Mouse (Mus musculus) CH12F3 (cell line): ENCODE data around the gene Zcchc17.

ENCODE experiments used
- in situ Hi-C: fragments of 300-500 bp; cut with MboI; formaldehyde crosslinking; loops from 2 replicates; pipeline ENCODE4 v1.14.3; 2020; ENCODE audit warnings: low sequenced_read_pairs

Gene Zcchc17

DNA sequence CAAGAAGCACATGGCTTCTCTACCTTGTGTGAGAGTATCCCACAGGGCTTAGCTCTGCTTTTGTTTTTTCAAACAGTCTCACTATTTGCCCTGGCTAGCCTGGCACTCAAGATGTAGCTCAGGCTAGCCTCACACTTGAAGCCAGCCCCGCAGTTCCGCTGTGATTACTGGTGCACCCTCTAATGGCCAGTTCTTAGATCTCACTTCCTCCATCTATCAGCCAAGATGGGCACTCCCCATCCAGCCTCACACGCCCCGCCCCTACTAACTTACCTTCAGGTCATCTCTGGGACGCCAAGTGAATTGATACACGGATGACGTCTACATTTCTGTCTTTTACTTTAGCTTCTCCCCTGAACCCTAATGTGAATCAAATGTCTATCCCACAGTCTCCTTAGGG lies 40.2 kb downstream of the Zcchc17 start:
- in situ Hi-C loops = no loop called here

DNA sequence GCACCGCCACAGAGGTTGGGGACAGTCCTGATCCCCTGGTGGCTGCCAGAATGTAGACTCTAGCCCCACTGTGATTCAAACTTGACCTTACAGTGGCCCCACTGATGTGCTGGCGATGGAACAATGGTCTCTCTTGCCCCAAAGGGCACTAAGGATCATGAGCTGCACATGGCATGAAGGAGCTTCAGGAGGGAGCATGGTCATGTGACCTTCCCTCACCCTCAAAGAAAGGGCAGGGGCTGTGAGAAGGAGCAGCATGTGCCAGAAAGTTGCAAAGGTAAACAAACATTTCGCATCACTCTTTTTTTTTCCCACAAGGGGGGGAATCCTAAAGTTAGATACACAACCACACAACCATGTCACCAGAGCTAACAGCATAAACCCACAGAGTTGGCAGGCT lies 41.6 kb downstream of the Zcchc17 start:
- in situ Hi-C loops = no loop called here

DNA sequence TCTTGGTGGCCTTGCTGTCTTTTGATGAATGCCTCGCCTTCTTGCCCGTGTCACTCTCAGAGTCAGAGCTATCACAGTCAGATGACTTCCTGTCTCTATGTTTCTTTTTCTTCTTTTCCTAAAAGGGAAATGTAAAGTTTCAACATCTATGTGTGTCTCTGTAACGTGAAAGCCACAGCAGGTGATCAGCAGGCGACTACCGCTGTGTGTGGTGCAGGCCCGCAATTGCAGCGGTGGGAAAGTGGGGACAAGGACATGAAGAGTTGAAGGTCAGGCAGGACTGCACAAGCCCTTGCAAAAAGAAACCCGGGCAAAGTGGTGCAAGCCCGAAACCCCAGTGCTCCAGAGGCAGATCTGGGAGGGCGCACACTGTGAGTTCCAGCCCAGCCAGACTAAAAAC lies 43.1 kb downstream of the Zcchc17 start:
- in situ Hi-C loops = no loop called here

DNA sequence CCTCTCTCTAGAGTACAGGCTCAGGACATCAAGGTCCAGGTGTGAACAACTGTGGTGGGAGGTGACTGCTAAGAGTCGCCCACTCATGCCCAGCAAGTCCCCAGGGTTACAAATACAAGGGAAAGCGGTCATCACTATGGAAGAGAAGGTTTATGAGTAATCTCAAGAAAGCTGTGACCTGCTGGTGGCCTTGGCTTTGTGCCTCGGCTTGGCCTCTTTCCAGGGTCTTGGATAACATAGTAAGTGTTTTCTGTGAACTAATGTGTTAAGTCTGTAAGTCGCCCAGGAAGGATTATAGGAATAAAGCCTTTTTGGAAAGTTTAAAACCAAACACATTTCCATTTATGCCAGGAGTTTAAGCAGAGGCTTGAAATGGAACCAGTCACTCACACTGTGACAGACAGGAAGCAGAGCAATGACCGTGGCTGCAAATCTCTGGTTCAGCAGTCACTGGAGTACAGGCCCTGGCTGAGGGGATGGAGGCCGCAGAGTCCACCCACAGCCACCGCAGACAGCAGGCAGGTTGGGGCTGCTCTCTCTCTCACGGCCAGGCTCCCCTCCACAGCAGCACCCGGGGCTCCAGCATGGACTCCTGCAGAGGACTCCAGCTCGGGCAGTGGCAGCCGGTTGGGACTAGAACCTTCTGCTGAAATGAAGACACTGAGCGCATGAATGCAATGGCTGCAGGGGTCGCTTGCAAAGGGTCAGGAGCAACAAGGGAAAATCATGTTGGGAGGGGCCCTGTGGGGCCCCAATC lies 43.8 kb downstream of the Zcchc17 start:
- in situ Hi-C loops = no loop called here

DNA sequence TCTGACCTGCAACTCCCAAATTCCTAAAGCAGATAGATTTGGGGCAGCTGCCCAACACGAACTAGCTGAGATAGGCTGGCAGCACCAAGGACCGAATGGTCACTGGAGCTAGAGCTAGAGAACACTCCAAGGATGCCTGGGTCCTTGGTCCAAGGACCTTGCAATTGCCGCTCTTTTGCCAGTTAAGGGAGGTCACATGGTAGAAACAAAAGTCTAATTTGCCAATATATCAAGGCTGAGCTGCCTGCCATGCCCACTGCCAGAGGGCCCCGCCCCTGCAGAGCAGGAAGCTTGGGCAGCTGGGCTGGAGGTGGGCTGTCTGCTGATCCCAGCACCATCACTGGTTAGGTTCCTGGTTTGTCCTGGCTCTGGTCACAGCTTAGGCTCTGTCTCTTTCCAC lies 46.2 kb downstream of the Zcchc17 start:
- in situ Hi-C loops = no loop called here

DNA sequence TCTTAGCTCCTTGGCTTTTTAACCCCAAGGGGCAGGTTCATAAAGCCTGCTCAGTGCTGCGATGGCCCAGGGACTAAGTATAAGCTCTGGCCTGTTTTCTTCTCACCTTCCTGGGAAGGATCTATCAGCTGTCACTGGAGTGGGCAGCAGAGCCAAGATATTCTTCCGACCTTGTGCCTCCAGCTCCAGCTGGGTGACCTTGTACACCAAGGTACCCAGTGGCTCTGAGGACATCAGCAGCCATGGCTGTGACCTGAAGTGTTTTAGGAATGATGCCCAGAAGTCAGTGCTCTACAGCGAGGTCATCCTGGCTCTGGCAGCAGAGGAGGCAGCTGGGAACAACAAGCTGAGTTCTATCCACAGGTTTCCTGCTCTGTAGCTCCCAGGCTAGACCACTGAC lies 47.2 kb downstream of the Zcchc17 start:
- in situ Hi-C loops = no loop called here

DNA sequence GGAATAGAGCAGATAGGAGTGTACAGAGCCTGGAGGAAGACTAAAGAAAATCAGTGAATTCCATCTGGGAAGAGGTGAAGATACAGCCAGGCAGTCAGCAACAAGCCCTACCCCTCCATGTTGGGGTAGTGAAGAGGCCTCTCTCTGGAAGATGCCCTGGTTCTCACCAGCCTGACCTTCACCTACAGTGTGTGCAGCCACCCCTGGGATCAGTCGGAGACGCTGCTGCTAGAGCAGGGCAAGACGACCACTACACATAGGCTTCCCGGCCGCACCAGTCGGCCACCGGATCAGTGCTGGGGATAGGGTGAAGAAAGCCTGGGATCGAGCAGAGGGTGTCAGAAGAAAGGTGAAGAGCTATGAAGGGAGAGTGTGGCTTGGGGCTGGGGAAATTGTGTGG lies 50.5 kb downstream of the Zcchc17 start:
- in situ Hi-C loops = no loop called here

DNA sequence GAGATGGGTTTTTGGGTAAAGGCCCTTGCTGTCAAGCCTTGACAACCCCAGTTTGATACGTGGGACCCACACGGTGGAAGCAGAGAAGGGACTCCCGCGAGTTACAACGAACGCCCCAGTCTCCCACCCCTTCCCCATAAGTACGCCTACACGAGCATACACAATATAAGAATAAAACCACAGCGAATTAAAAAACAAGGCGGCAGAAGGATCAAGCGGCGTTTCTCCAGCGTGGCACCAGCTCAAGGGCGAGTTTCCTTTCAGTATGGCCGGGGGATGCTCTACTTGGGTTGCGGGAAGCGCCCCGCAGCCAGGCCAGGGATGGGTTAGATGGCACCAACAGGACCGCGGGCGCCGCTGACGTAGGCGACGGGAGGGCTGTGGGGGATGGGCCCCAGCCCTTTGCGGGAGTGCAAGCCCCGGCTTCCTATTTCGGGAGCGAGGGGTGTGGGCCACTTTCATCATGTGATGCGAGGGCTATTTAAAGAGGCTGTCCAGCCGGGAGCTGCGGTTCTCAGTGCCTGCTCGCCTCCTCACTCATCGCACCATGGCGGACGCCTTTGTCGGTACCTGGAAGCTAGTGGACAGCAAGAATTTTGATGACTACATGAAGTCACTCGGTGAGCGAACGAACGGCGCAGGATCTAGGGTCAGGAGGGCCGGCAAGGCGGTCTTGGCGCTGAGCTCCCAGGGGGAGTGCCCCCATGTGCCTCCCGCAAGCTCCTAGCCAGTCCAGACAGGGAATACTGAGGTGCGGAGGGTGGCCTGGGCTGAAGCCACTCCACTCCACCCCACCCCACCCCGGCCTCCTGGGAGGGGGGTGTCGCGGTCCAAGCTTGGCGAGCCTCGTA lies 51.3 kb downstream of the Zcchc17 start, which contains the start of the genes Fabp3 and Gm10570:
Gene Fabp3 (plus strand): TSS at position 365 of the 851 bp plus-strand sequence.
Gene Gm10570 (minus strand): TSS at position 444 of the 851 bp plus-strand sequence.
- in situ Hi-C loops = no loop called here

DNA sequence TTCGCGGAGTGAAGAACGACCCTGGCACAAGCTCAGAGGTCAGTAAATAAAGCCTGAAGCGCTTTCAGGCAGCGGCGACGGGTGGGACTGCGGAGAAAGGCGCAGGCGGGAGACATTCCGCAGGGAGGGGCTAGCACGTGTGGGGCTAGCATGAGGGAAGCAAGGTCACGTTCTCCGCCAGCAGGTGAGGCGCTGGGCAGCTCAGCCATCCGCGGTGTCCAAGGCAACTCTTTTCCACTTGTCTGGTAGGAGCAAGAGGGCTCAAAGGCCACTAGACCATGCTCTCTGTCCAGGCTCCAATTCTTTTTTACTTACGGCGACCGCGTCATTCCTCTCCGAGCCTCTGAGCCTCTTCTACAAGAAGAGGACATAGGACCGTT lies 51.9 kb downstream of the Zcchc17 start:
- in situ Hi-C loops = no loop called here

DNA sequence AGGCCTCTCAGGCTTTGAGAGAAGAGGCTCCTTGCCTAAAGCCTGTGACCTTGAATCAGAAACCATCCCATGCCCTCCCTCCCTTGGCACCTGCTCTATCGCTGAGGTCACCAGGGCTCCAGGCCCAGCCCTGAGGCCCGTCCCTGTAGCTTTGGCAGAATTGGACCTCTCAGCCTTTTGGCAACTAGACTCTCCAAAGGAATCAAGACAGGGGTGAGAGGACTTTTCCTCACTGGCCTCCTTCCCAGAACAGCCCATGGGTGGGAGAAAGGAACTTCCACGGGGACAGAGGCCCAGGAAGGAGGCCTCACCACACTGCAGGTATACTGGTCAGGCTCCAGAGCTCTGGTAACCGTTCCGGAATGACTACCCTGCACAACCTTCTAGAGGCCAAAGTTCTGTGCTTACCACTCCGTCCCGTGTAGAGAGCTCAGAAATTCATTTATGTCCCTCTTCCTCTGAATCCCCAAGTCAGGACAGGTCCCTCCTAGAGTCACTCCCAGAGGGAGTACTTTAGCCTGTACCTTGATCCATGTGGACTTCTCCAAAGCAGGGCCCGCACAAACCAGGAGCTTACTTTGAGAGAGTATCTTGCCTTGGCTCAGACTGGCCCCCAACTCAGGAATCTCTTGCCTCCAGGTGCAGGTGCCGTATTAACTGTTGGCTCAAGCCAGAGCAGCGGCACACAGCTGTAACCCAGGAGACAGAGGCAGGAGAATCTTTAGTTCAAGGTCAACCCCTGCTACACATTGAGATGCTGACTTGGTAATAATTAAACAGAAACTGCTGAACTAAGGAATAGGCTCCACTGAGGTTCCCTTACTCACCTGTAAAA lies 52.7 kb downstream of the Zcchc17 start:
- in situ Hi-C loops = no loop called here

DNA sequence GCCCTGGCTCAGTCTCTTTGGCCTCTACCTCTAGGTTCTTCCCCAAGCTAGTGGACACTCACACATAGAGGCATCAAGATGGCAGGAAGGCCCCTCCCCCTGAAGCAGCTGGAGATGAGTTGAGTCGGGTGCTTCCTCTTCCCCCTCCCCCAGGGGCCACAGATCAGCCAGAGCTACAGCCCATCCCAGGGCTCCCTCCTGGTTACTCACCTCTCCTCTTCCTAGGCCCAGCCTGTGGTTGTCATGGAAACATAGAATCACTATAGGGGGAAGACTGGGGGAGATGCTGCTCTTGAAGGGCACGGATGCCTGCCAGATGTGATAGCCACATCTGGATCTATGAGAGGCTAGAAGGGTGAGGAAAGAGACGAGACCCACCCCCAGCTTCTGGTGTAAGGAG lies 55.0 kb downstream of the Zcchc17 start:
- in situ Hi-C loops = no loop called here

DNA sequence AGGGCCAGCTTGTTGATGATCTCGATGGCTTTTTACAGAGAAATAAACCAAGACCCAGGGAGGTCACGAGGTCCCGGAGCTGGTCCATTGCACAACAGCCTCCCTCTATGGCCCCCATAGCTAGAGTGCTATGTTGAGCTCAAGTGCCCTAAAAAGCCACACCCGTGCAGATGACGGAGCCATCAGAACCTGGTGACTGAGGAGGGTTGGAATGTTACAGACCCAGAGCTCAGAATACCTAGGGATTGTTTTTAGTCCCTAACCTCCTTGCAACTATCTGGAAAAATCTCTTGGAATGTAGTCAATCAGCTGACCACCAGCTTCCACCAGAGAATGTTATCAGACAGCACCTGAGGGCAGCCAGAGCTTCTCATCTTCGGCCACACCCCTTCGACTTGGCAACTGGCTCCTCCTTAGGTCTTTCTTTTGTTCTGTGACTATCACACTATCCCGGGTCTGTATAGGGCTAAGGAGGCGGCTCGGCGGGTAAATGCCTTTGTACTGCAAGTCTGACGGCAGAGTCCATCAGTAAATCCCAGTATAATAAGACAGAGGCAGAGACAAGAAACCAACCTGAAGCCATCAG lies 57.4 kb downstream of the Zcchc17 start:
- in situ Hi-C loops = no loop called here

DNA sequence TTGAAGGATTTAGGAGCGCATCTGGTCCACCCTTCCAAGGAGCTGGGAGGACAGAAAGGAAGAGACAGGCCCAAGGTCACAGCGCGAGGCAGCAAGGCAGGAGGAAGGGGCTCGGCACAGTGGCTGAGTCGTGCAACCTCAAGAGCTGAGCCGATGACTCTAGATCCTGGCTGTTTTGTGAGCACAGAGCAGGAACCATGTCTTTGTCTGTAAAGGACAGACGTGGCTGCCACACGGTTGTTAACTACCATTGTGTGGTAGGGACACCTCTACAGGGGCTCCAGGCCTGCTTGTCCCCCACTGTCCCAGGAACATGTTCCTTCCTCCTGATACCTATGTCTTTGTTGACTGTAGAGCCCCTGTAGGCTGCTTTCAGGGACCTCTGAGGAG lies 60.1 kb downstream of the Zcchc17 start:
- in situ Hi-C loops = no loop called here

DNA sequence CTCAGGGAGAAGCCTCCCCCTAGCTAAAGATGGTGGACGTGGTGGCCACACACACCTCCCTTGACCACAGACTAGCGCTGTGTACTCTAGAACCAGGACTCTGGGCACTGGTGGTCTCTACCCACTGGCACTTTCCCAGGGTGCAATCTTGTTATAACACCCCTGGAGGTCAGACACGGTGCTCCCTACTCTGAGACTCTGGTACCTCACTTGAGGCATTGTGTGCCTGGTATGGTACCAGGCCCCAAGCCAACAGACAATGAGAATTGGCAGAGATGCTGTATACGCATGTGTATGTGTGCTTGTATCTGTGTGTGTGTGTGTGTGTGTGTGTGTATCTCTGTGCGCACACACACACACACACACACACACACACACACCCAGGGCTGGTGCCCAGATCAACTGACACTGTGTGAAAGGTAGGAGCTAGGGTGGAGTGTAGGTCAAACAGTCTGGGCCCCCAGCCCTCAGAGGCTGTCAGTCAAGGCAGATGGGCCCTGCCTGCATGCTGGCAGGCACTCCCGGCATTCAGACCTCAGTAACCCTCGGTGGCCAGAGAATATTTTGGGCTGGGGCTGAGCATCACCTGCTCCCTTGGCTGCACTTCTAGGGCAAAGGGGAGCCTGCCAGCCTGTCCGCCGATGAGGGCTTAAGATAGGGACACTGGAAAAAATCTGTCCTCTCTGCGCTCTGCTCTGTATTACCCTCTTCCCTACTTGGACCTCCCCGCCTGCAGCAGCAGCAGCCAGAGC lies 60.7 kb downstream of the Zcchc17 start:
- in situ Hi-C loops = no loop called here

DNA sequence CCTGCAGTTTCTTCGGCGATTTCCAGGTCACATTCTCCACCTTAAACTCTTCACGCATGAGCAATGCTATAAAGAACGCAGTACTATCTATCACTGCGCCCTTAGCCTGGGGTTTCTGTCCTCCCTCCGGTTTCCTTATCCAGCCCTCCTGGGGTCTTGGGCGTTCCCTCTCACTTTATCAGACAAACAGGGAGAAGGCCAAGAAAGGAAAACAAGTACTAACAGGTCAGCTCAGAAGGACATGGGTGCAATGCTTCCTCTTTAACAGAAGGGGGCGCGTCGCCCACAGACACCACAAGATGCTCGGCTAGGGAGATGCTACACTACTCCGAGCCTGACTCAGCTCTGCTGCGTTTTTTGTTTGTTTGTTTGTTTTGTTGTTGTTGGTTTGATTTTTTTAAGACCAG lies 62.6 kb downstream of the Zcchc17 start:
- in situ Hi-C loops = no loop called here

DNA sequence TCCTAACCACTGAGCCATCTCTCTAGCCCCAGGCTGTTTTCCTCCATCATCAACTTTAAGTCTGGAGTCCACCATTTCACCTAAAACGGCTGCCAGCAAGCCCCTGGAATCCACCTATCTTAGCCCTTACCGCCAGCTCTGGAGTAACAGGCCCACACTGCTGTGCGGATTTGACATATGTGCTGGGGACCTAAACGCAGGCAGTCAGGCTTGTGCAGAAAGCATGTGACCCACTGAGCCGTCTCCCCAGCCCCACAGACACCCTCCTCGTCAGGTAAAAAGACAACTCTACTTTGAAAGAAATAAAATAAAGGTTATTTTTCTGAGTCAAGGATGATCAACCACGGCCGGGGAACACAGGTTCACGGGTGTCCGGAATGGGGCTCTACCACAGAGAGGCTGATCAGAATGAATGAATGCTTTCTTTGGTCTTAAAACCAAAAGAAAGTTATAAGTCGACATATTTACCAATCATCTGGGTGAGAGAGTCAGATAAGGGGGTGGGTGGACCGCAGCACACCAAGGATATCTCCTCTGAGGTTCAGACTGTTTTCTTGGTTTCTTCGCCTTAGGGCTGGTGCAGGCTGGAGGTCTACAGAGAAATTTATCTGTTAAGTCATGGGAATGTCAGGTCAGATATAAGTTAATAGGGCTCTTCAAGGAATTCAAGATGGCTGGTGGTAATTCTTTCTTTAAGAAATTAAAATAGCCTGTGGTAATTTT lies 63.3 kb downstream of the Zcchc17 start:
- in situ Hi-C loops = no loop called here

DNA sequence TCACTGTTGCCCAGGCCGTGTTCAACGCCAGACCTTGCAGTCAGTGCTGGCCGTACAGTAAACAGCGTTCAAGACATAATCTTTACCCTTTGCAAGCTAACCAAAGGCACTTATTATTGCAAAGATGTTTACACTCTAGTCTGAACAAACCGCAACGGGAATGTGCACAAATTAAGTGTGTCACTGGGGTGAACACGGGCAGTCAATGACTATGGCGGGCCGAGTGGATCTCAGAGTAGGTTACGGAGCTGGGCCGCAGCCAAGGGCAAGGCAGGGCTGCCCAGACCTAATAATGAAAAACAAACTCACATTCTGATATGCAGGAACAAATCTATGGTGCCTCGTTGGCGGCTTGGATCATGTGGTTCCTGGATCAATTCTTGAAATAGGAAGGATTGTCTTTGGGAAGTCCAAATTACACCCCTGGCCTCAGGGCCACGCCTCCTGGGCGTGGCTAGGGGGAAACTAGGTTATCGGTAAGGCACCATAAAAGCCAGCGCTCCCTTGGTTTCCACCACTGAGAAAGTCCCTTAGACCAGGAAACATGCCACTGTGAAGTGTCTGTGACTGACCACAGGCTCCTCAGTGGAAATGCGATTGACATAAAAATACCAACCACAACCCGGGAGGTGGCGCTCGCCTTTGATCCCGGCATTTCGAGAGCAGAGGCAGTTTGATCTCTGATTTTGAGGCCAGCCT lies 64.5 kb downstream of the Zcchc17 start:
- in situ Hi-C loops = no loop called here

DNA sequence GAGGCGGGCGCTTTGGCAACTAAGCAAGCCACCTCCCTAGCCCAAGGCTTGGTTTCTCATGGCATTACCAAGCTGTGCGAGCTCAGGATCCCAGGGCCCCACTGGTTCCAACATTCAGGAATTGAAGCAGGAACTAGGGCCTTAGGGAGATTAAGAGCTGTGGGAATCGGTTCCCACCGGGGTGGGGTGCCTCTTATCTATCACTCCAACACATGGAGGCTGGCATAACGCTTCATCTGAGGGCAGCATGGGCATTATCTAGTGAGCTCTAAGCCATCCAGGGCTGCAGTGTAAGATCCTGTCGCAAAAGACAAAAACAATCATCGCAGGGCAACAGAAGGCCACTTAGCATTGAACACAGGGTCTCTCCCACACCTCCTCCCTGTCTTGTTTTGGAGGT lies 65.2 kb downstream of the Zcchc17 start:
- in situ Hi-C loops = no loop called here

DNA sequence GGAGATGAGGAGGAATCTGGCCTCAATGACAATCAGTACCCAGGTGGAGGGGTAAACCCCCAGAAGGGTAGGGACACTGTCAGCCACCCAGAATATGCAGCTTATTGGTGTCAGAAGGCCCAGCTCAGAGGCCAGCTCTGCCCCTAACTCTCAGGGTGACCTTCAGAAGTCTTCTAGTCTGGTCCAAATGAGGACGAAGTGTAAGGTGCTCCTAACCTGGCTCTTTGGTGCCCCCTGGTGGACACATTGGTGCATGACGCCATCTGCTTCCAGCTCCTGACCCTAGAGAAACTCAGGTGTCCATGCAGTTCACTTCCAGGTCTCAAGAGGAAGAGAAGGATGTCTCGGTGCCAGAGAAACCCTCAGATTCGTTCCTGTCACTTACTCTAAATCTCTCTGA lies 67.5 kb downstream of the Zcchc17 start:
- in situ Hi-C loops = no loop called here
